Mouse (Mus musculus) limb, embryonic 14.5 days (tissue): ENCODE measurements around the gene Plekho2. TPM values are rescaled to one million over a fixed set of nuclear protein-coding genes. Genes with fewer than 3 reads are reported as not detected.

ENCODE experiments used
- ATAC-seq: fragments of 200-750 bp; cut with Nextera tagmentation; 2 replicates; pipeline ENCODE4 v1.8.0; 2017; ENCODE audit warnings: low read depth, moderate number of reproducible peaks, moderate TSS enrichment; ENCODE audit not compliant: low FRiP score
- DNase-seq: peaks from one replicate; pipeline ENCODE4 v3.0.0-alpha.2; 2015; ENCODE audit warnings: low spot score
- H3K27ac ChIP-seq: fragments of 300-500 bp; sonication (generic); replicated peaks from 2 replicates; pipeline ENCODE4 v1.5.1; 2014; ENCODE audit warnings: low read depth, mild to moderate bottlenecking, low read length, moderate library complexity, mixed read lengths
- H3K27me3 ChIP-seq: fragments of 300-500 bp; sonication (generic); 2 replicates; pipeline ENCODE4 v1.6.1; 2014; ENCODE audit warnings: low read length, mixed read lengths; ENCODE audit not compliant: control insufficient read depth, insufficient read depth
- H3K36me3 ChIP-seq: fragments of 300-500 bp; sonication (generic); 2 replicates; pipeline ENCODE4 v1.6.1; 2014; ENCODE audit warnings: mild to moderate bottlenecking, low read length, moderate library complexity, mixed read lengths; ENCODE audit not compliant: control insufficient read depth, insufficient read depth
- H3K4me1 ChIP-seq: fragments of 300-500 bp; sonication (generic); 2 replicates; pipeline ENCODE4 v1.6.1; 2014; ENCODE audit warnings: antibody characterized with exemption, low read length, mixed read lengths; ENCODE audit not compliant: control insufficient read depth, insufficient read depth
- H3K4me2 ChIP-seq: fragments of 300-500 bp; sonication (generic); replicated peaks from 2 replicates; pipeline ENCODE4 v1.6.1; 2014; ENCODE audit warnings: low read depth, mild to moderate bottlenecking, low read length, moderate library complexity; ENCODE audit not compliant: severe bottlenecking
- H3K4me3 ChIP-seq: fragments of 300-500 bp; sonication (generic); replicated peaks from 2 replicates; pipeline ENCODE4 v1.5.1; 2014; ENCODE audit warnings: low read length
- H3K9ac ChIP-seq: fragments of 300-500 bp; sonication (generic); 2 replicates; pipeline ENCODE4 v1.6.1; 2014; ENCODE audit warnings: mild to moderate bottlenecking, low read depth, low read length, moderate library complexity; ENCODE audit not compliant: severe bottlenecking
- H3K9me3 ChIP-seq: fragments of 300-500 bp; sonication (generic); 2 replicates; pipeline ENCODE4 v1.6.1; 2016; ENCODE audit warnings: low read length; ENCODE audit not compliant: control insufficient read depth
- POLR2A ChIP-seq: fragments of 200-500 bp; IDR thresholded peaks from 2 replicates; pipeline ENCODE4 v1.8.0; 2012; ENCODE audit warnings: inconsistent platforms, mild to moderate bottlenecking, moderate library complexity, borderline replicate concordance; ENCODE audit not compliant: insufficient read depth, insufficient read length; ENCODE audit errors: extremely low read depth
- WGBS: fragments of 180-500 bp; shearing (Covaris S2); extraction: QIAGEN DNeasy Blood & Tissue Kit; methylation state at CpG from one replicate; pipeline ENCODE4 v1.1.7; 2014; 5-methylcytosine and 5-hydroxymethylcytosine counted together
- polyA plus RNA-seq, 2 experiments: library from polyadenylated mRNA; depleted of rRNA in 1 of 2; stranded (reverse) in 1 of 2; unstranded in 1 of 2; fragments of >200 nt; fragmentation: Nextera tagmentation in 1 of 2; extraction: Ambion mirVana in 1 of 2; gene quantifications; 2 replicates each; pipeline versions ENCODE4 v1.2.1 to v1.2.3; 2012 to 2014

The Plekho2 gene
- polyA plus RNA-seq, 2 experiments, result 14.2 to 14.7 TPM

DNA sequence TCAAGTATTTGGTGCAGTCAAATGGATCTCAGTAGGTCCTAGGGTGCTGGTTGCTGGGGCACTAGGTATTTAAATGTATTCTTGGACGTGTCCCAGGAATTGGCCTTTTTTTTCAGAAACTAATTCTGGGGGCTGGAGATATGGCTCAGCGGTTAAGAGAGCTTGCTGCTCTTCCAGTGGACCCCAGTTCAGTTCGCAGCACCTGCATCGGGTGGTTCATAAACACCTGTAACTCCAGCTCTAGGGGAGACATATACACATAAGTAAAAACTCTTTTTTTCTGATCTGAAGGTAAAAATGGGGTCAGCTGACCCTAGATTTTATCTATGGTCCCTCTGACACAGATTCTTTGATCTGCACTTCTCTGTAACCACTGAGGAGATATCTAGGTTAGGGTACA, 41.4 kb upstream of the Plekho2 start:
- Histone ChIP-seq H3K4me3 (no peak overlapping the region), H3K9me3 (no peaks in the 10 kb centered on the region), H3K27me3 (no peaks in the 10 kb centered on the region), H3K4me2 (no peak overlapping the region), H3K36me3 (no peaks in the 10 kb centered on the region), H3K27ac (no peak overlapping the region), H3K4me1 (no peaks in the 10 kb centered on the region), H3K9ac (no peak overlapping the region)
- no peak for TF ChIP-seq POLR2A
- no peak for ATAC-seq
- no peak for DNase-seq
- 86% methylated on average over 4 of the region's 4 CpGs for WGBS

DNA sequence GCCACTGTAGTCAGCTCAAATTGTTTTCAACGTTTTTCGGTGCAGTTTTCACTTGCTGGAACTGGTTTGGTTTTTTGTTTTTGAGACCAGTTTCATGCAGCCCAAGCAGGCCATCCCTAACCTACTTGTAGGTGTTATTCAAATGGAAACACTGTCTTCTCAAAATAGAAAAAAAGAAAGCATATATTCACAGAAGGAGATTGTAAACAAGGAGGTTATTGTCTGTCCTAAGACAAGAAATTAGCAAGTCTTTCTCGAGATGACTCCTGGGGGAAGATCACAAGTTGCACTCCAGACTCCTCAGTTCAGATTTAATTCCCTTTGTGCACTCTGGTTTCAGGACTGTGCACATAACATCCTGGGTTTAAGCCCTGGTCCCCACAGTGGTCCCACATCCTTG, 39.5 kb upstream of the Plekho2 start:
- WGBS, result 63% methylated on average over 3 of the region's 3 CpGs
- no peaks in the 10 kb centered on the region for H3K9me3 ChIP-seq
- H3K4me1 ChIP-seq, result no peaks in the 10 kb centered on the region
- TF ChIP-seq POLR2A, result no peak
- H3K9ac ChIP-seq, result no peak overlapping the region
- ATAC-seq (no peak), DNase-seq (no peak)
- no peak overlapping the region for H3K27ac ChIP-seq
- no peak overlapping the region for H3K4me3 ChIP-seq
- H3K36me3 ChIP-seq, result no peaks in the 10 kb centered on the region
- no peaks in the 10 kb centered on the region for H3K27me3 ChIP-seq
- no peak overlapping the region for H3K4me2 ChIP-seq

DNA sequence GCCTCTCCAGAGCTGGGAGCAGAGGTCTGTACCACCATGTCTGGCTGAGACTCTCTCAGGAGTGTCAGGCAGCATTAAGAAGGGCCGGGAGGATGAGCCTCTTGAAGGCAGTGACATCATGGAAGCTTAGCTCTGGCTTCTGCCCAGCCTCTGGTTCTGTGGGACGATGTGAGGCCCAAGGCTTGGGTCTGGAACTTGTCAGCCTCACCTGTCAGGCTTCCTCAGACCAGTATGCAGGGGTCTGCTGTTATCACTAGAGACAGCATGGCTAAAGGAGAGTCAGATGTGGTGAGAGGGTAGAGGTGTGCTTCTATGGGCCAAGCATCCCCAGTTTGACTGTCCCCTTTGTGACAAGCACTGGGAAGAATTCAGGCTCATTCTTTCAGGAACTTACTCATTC, 33.3 kb upstream of the Plekho2 start:
- no peak for DNase-seq
- no peaks in the 10 kb centered on the region for H3K27me3 ChIP-seq
- no peak overlapping the region for H3K27ac ChIP-seq
- no peak for ATAC-seq
- no peak overlapping the region for H3K9ac ChIP-seq
- no peaks in the 10 kb centered on the region for H3K36me3 ChIP-seq
- H3K9me3 ChIP-seq, result no peaks in the 10 kb centered on the region
- no peak overlapping the region for H3K4me2 ChIP-seq
- H3K4me1 ChIP-seq, result no peaks in the 10 kb centered on the region
- no peak for TF ChIP-seq POLR2A
- WGBS, result 22% methylated on average over 2 of the region's 2 CpGs
- no peak overlapping the region for H3K4me3 ChIP-seq

DNA sequence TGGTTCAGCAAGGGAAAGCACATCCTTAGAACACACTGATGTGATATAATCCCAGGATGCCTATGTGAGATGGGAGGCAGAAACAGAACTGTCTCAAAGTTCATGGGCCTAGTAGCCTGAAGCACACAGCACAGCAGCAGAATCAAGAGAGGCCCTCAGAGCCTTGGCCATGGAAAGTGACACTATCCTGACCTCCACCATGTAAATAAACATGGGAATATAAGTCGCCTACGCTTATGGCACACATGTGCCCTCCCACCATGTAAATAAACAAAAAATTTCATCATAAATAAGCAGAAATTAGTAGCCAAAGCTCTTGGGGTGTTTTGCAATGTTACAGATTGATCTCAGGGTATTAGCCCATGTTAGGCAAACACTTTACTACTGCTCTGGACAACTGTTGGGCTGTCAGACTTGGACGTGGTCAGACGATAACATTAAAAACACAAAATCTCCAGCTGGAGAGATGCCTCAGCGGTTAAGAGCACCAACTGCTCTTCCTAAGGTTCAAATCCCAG, 32.2 kb upstream of the Plekho2 start:
- no peaks in the 10 kb centered on the region for H3K9me3 ChIP-seq
- H3K27me3 ChIP-seq, result no peaks in the 10 kb centered on the region
- no peak for TF ChIP-seq POLR2A
- no peak overlapping the region for H3K4me2 ChIP-seq
- ATAC-seq (no peak), DNase-seq (no peak)
- H3K9ac ChIP-seq, result no peak overlapping the region
- no peak overlapping the region for H3K27ac ChIP-seq
- WGBS, result 86% methylated on average over 5 of the region's 5 CpGs
- H3K4me1 ChIP-seq, result no peaks in the 10 kb centered on the region
- H3K36me3 ChIP-seq, result no peaks in the 10 kb centered on the region
- H3K4me3 ChIP-seq, result no peak overlapping the region

DNA sequence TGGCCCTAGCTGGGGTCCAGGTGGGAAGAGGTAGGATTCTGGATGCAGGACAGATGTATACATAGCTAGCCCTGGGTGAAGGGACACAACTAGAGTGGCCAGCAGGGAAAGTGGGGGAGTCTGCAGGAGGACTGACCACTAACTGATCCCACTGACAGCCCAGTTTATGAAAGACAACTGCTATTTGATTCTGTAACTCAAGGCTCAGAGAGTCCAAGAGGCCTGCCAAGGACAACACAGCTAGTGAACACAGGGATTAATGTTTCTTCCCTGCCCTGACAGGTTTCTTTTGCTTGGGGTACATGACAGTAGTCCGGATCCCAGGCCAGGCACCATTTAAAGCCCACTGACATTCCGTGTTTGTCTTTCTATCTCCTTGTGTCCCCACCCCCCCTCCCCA, 27.3 kb upstream of the Plekho2 start:
- Histone ChIP-seq H3K4me2 (no peak overlapping the region), H3K4me3 (no peak overlapping the region), H3K36me3 (no peaks in the 10 kb centered on the region), H3K27ac (no peak overlapping the region), H3K9me3 (no peaks in the 10 kb centered on the region), H3K4me1 (no peaks in the 10 kb centered on the region), H3K9ac (no peak overlapping the region), H3K27me3 (no peaks in the 10 kb centered on the region)
- DNase-seq, result no peak
- ATAC-seq, result no peak
- 49% methylated on average over 2 of the region's 2 CpGs for WGBS
- TF ChIP-seq POLR2A, result no peak

DNA sequence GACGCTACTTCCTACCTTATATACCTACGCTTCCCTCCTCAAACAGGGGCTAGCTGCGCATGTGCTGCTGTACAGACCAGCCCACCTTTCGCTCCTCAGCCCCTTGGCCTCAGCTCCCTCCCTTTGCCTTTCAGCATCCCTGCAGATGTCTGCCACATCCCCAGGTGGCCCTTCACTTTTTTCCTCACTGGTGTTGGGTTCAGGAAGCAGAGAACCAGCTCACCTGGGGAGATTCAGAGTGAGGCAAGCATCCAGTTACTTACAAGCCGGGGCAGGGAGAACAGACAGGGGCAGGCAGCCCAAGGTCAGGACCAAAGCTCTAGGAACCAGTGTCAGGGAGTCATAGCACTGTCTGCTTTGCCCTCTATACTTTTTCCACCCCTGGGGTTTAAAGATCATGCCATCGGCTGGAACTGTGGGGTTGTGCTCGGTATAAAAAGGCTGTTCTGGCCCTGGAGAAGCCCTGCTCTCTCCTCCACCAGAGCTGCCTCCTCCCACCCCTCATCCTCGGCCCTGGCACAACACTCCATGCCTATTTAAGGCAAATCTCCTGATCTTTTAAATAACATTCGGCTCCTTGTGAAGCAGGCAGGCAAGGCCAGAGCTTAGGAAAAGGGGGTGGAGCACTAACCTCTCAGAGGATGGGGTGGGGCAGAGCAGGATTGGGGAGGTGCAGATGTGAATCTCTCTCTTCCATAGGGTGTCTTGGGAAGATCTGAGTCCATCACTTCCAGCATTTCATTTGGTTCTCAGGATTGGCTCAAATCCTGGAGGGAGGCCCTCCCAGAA, 26.7 kb upstream of the Plekho2 start:
- 40% methylated on average over 9 of the region's 9 CpGs for WGBS

More for the DNA sequence above, 26.7 kb upstream of the Plekho2 start:
- no peak overlapping the region for H3K9ac ChIP-seq
- H3K4me2 ChIP-seq, result no peak overlapping the region
- DNase-seq, result no peak
- H3K27ac ChIP-seq, result no peak overlapping the region
- H3K9me3 ChIP-seq, result no peaks in the 10 kb centered on the region
- no peaks in the 10 kb centered on the region for H3K36me3 ChIP-seq
- no peak overlapping the region for H3K4me3 ChIP-seq
- no peaks in the 10 kb centered on the region for H3K27me3 ChIP-seq
- no peaks in the 10 kb centered on the region for H3K4me1 ChIP-seq
- TF ChIP-seq POLR2A, result no peak
- no peak for ATAC-seq
